Mouse (Mus musculus) c-Kit-positive CD71-positive TER-119-positive erythroid progenitor cells, embryonic 14.5 days (primary cell): ENCODE measurements around the gene Emd.
"Not testable (repeated sequence)": the region's sequence is repeated elsewhere in the genome, so short reads cannot be mapped to it uniquely, and the experiment has no call there.

Source experiments
- DNase-seq: peaks from one replicate; pipeline ENCODE4 v3.0.0-alpha.2; 2013; ENCODE audit warnings: low spot score

Gene Emd

DNA sequence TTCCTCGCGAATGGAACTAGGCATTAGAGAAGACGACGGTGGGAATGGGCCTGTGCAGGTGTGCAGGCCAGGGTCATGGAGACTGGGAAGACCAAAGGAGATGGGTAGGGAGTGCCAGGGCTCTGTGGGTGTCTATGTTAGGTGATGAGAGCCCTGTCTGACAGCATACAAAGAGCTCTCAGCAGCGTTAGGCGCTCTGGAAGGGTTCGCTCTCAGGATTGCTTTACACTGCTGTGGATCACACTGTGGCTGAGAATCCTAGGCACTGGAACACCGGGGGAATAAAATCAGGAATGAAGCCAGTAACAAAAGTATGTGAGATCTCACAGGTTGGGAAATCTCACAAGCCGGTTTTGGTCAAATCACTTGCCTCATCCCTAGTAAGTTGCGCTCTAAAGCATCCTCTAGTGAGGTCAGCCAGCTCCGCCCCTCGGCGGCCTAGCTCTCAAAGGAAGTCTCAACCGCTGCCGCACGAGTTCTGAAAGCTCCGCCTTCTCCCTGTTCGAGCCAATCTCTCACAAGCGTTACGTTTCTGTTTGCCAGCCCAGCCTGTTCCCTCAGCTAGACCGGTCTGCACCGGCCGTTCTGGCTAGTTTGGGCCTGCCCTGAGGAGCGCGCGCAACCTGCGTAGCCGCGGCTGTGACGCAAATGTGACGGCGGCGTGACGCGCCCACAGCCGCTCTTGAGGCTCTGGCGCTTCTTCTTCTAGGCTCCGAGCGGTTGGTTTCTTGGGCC is at the start of gene Emd:
Emd (plus strand) TSS at position 535 of the 735 bp plus-strand sequence.
- peak; percentile 82 for DNase-seq

DNA sequence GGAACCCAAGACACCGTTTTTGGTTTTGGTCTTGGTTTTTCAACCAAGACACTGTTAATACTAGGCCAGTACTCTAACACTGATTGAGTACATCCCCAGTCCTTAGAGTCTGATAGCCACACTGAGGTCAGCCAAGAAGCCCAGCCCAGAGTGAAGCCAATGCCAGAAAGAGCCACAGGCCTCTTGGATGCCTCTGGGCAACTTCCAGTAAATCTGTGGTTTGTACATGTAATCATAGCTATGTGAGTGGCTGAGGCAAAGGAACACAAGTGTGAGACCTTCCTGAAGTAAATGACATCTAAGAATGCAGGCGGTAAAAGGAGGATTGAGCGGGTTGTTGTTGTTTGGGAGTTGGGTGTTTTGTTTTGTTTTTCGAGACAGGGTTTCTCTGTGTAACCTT is 36.0 kb upstream of the Emd start:
- DNase-seq = no peak

GRCm38 (mm10) chrX:74219449-74219848 is 35.0 kb upstream of the Emd start:
- DNase-seq = no peak

GRCm38 (mm10) chrX:74220099-74220498 is 34.4 kb upstream of the Emd start:
- not testable (repeated sequence) for DNase-seq

GRCm38 (mm10) chrX:74230038-74230437 is 24.4 kb upstream of the Emd start:
- no peak for DNase-seq

DNA sequence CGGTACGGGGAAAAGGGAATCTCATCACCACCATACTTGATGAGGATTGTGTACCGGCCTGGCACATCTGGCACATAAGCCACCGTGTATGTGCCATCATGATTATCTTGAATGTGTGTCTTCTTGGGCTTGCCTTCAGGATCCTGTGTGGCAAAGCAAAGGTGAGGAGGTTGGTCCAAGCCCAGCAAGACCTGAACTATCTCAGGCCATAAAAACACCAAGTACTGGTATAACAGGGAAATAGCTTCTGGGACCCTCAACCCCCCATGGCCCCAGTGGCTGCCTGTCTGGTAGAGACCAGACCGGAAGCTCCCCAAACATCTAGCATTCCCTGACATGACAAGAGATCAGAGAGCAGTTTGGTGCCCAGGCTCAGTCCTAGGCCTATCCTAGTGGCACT is 21.3 kb upstream of the Emd start:
- no peak for DNase-seq

- DNase-seq = no peak
Measured at GRCm38 (mm10) chrX:74240332-74240731, 14.2 kb upstream of the Emd start.

DNA sequence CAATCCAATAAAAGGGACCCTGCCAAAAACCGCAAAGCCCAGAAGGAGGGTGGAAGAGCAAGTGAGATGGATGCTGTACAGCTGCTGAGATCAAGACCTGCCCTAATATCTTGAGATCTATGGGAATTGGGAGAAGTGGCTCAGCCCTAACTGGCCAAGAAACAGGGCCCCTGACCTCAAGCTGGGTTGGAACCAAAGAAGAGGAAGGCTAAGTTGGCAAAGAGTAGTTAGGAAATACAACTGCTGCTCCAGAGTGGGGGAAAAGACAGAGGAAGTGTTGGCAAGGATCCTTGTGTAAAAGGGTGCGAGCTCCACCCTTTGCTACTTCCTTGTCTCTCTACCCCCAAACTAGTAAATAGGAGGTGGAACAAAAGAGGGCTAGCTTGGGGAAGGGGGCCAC is 11.1 kb upstream of the Emd start:
- DNase-seq = no peak

GRCm38 (mm10) chrX:74243807-74244206 is 10.7 kb upstream of the Emd start:
- DNase-seq = peak; percentile 53

- no peak for DNase-seq
Measured at GRCm38 (mm10) chrX:74244614-74245083, 9.8 kb upstream of the Emd start.

- DNase-seq = no peak
Measured at GRCm38 (mm10) chrX:74245107-74245506, 9.4 kb upstream of the Emd start.

DNA sequence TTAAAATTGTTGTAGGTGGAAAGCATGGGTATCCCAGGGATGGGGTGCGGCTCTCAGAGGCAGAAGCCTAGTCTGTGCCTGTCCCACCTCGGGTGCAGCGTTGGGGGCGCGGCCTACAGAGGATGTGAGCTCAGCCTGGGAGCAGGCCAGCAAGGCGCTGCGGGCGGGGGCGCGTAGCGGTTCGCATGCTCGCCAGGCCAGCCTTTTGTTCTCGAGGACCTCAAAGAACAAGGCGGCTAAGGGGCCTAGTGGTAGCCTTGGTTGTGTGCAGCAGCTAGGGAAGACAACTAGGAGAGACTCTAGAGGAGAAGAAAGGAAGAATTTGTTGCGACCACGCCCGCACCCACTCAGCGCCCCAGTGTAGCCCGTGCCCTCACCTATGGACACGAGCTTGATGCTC is 8.8 kb upstream of the Emd start:
- peak; percentile 33 for DNase-seq

DNA sequence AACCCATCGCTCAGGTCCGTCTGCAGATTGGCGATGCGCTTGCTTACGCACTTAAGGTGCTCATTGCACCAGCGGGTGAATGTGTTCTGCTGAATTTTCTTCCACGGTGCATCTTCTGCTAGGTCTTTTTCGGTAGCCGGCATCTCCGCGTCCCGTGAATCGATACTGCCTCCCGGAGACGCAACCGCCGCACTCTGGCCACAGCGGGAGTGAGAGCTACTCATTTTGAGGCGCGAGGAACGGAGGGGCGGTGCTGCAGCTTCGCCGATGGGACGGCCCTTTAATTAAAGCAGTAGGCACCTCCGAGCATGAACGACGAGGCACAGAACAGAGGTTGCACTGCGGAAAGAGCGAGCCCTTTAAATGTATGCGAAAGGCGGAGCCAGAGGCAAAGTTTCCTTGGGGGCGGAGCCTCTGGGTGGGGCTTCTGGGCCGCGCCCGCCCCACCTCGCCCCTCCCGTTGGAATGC is 8.2 kb upstream of the Emd start:
- peak; percentile 75 for DNase-seq

DNA sequence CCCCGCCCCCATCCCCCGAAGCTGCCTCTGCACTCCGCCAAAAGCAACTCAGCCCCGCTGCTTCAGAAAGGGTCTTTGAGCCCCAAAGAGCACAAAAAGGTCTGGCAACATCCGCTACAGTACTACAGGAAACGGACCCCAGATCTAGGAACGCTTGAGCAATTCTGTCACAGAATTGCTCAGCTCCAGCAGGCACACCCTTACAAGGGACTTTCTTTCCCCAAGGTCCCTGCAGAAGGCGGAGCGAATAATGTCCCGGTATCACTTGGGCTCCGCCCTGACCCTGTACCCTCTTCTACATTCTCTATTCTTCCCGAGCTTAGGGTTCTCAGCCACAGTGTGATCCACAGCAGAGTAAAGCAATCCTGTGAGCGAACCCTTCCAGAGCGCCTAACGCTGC is 7.8 kb upstream of the Emd start:
- DNase-seq = no peak

- DNase-seq = no peak
Measured at GRCm38 (mm10) chrX:74248651-74249050, 5.8 kb upstream of the Emd start.

- DNase-seq = no peak
Measured at GRCm38 (mm10) chrX:74249615-74250014, 4.9 kb upstream of the Emd start, which contains the start of gene Flna. TSS of gene Flna (minus strand) at chrX:74249820.

GRCm38 (mm10) chrX:74254888-74255565 is 540 bp downstream of the Emd start:
- no peak for DNase-seq

DNA sequence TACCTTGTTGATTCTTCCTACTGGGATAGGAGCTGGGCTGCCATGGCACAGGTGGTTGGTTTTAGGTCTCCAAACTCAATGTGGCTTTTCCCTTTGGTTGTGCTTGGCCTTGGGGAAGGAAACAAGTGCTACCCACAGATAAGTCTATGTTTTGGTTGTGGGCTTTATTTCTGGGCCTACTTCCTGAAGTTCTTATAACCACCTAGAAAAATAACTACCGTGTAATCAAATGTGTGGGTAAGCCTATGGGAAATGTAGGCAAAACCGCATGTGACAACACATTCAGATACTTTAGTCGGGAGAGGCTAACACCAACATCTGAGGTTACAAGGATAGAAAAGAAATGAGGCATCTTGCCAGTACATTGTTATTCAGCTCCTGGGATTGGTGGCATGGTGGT is 3.3 kb downstream of the Emd start:
- DNase-seq = no peak

DNA sequence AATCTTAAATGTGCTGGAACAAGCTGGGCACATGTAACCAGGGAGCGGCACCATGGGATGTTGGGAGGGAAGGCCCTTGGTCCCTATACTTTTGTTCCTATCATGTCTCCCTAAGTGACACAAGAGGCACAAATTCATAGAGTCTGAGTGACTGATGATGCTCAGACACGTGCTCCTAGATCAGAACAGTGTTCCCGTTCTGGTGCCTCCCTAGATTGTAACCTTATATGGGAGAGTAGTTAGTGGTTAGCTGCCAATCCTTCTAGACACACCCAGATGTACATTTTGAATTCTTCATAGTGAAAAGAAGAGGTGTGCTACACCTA is 15.2 kb downstream of the Emd start:
- DNase-seq = no peak

DNA sequence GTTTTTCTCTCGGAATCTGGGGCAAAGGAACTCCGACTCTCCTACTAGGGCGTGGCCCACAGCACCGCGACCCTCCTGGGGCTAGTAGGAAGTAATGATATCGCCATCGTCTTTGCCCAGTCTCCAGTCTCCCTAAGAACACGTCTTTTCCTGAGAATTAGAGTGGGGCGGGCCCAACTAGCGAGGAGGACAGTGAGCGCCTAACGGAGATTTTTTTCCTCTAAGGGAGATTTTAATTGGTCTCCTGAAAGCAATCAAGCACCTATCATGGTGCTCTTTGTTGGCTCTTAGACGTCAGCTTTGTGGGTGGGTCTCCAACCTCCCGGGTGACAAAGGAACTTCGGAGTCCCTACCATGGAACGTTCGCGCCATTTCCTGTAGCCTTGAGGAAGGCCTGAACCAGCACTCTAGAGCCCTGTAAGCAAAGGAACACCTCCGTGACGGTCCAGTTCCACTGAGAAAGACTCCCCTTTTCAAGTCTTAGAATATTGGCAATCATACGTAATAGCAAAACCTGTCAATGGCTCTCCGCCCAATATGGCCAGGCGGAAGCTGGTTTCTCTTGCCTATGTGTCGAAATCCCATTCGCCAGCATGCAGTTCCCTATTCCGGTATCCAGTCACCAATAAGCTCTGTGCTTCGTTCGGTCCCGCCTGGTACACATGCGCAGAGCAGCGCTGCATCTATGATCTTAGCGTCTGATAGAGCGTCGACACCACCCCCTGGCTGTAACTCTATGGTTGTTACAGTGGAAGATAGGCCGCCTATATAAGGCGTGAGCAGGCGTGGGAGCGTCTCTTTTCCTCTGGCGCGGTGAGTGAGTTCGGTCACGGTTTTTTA is 15.8 kb downstream of the Emd start, which contains the start of gene Rpl10:
Rpl10 (plus strand) TSS at position 751 of the 840 bp plus-strand sequence.
- peak; percentile 90 for DNase-seq

DNA sequence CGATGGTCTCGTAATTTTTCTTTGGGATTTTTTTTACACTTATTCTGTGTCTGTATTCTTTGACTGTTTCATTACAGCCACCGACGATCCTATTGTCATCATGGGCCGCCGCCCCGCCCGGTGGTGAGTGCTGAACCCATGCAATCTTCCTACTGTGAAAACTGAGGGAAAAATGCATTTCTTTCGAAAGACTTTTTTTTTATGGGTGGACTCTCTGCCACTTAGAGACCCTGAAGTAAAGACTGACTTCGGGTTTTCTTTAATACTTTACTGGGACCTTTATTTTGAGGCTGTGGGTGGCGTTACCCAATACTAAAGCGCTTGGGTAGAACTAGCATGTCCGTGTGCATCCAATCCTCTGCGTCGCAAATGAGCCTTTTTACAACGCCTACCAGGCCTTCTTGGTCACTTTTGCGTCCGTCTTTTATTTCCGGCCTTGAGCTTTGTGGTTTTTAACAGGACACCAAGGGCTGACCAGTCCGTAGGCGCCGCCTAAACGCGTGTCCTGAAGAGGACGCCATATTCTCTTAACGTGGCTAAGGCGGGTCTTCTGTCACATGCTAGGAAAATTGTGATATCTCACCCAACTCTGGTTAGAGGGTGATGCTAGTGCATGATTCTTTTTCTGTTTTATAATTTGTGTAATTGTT is 16.5 kb downstream of the Emd start:
- DNase-seq = no peak
